Mouse (Mus musculus) cerebellum, adult 2 months (tissue): Measurements from ENCODE around the gene Dock1. TPM values are rescaled to one million over a fixed set of nuclear protein-coding genes. Genes with fewer than 3 reads are reported as not detected.

ENCODE experiments used
- DNase-seq, 2 experiments: peaks; one replicate each; pipeline ENCODE4 v3.0.0; 2021
- H3K27ac ChIP-seq: fragments of 200-500 bp; 2 replicates; pipeline ENCODE4 v1.5.1; 2012; ENCODE audit warnings: low read length, control low read depth, inconsistent platforms; ENCODE audit not compliant: insufficient read depth
- H3K27me3 ChIP-seq: fragments of 200-500 bp; 2 replicates; pipeline ENCODE4 v1.6.1; 2012; ENCODE audit warnings: inconsistent platforms, mild to moderate bottlenecking, low read length, moderate library complexity; ENCODE audit not compliant: control insufficient read depth, insufficient read depth
- H3K4me1 ChIP-seq: fragments of 200-500 bp; 2 replicates; pipeline ENCODE4 v1.6.1; 2011; ENCODE audit warnings: low read length; ENCODE audit not compliant: control insufficient read depth, insufficient read depth
- H3K4me3 ChIP-seq: fragments of 200-500 bp; replicated peaks from 2 replicates; pipeline ENCODE3; 2011; ENCODE audit warnings: mild to moderate bottlenecking, low read depth, low read length, control low read depth; ENCODE audit not compliant: insufficient read depth
- CTCF ChIP-seq: fragments of 200-500 bp; IDR thresholded peaks from 2 replicates; pipeline ENCODE4 v1.5.1; 2011; ENCODE audit warnings: low read depth, mild to moderate bottlenecking, control low read depth, low read length, moderate library complexity, borderline replicate concordance; ENCODE audit not compliant: insufficient read depth
- POLR2A ChIP-seq: fragments of 200-500 bp; IDR thresholded peaks from 2 replicates; pipeline ENCODE4 v1.6.1; 2011; ENCODE audit warnings: low read length, control low read depth, borderline replicate concordance; ENCODE audit not compliant: insufficient read depth
- WGBS: fragments of 180-500 bp; shearing (Covaris S2); methylation state at CpG from one replicate; pipeline ENCODE4 v1.1.7; 2018; 5-methylcytosine and 5-hydroxymethylcytosine counted together
- polyA plus RNA-seq: library from polyadenylated mRNA; depleted of rRNA; stranded (reverse); fragments of >200 nt; gene quantifications from 2 replicates; pipeline ENCODE4 v1.2.3, GENCODE M21; 2012

Dock1 gene
- polyA plus RNA-seq, 1 experiment: 16.9 TPM

GRCm38 (mm10) chr7:134994983-134995382, 324.5 kb downstream of the Dock1 start:
- H3K27me3 ChIP-seq: no peaks in the 10 kb centered on the region
- 75% methylated on average over 5 of the region's 5 CpGs for WGBS
- no peaks in the 10 kb centered on the region for H3K4me1 ChIP-seq
- TF ChIP-seq POLR2A (no peak), CTCF (no peak)
- no peak for DNase-seq
- no peak overlapping the region for H3K27ac ChIP-seq
- H3K4me3 ChIP-seq: no peak overlapping the region

GRCm38 (mm10) chr7:135002216-135002615, 331.8 kb downstream of the Dock1 start:
- no peak overlapping the region for H3K4me3 ChIP-seq
- TF ChIP-seq POLR2A: no peak
- TF ChIP-seq CTCF: no peak
- H3K27me3 ChIP-seq: no peaks in the 10 kb centered on the region
- WGBS: 80% methylated on average over 1 of the region's 1 CpGs
- DNase-seq: no peak
- H3K27ac ChIP-seq: no peak overlapping the region
- H3K4me1 ChIP-seq: no peaks in the 10 kb centered on the region

GRCm38 (mm10) chr7:135002891-135003290, 332.4 kb downstream of the Dock1 start:
- WGBS: 81% methylated on average over 9 of the region's 9 CpGs
- Histone ChIP-seq H3K27ac (no peak overlapping the region), H3K4me3 (no peak overlapping the region), H3K4me1 (no peaks in the 10 kb centered on the region), H3K27me3 (no peaks in the 10 kb centered on the region)
- no peak for DNase-seq
- TF ChIP-seq CTCF (no peak), POLR2A (no peak)

- TF ChIP-seq CTCF (no peak), POLR2A (no peak)
Observed at GRCm38 (mm10) chr7:135005964-135006560, 335.6 kb downstream of the Dock1 start.

GRCm38 (mm10) chr7:135008021-135008420, 337.6 kb downstream of the Dock1 start:
- no peaks in the 10 kb centered on the region for H3K4me1 ChIP-seq
- no peaks in the 10 kb centered on the region for H3K27me3 ChIP-seq
- no peak for DNase-seq
- H3K27ac ChIP-seq: no peak overlapping the region
- WGBS: 86% methylated on average over 2 of the region's 2 CpGs
- TF ChIP-seq POLR2A (no peak), CTCF (no peak)
- H3K4me3 ChIP-seq: no peak overlapping the region

More at GRCm38 (mm10) chr7:135005964-135006560, 335.6 kb downstream of the Dock1 start:
- DNase-seq: no peak
- 70% methylated on average over 7 of the region's 7 CpGs for WGBS
- Histone ChIP-seq H3K27me3 (no peaks in the 10 kb centered on the region), H3K4me1 (no peaks in the 10 kb centered on the region), H3K27ac (no peak overlapping the region), H3K4me3 (no peak overlapping the region)

- Histone ChIP-seq H3K27me3 (no peaks in the 10 kb centered on the region), H3K4me3 (no peak overlapping the region), H3K4me1 (no peaks in the 10 kb centered on the region), H3K27ac (no peak overlapping the region)
- 94% methylated on average over 2 of the region's 2 CpGs for WGBS
- no peak for DNase-seq
- TF ChIP-seq CTCF (no peak), POLR2A (no peak)
Observed at GRCm38 (mm10) chr7:135010997-135011396, 340.5 kb downstream of the Dock1 start.

- no peak overlapping the region for H3K4me3 ChIP-seq
- no peak for TF ChIP-seq POLR2A
- TF ChIP-seq CTCF: no peak
- no peak for DNase-seq
- 81% methylated on average over 1 of the region's 1 CpGs for WGBS
- no peak overlapping the region for H3K27ac ChIP-seq
- no peaks in the 10 kb centered on the region for H3K4me1 ChIP-seq
- H3K27me3 ChIP-seq: no peaks in the 10 kb centered on the region
Observed at GRCm38 (mm10) chr7:135017531-135017930, 347.1 kb downstream of the Dock1 start.

- H3K4me1 ChIP-seq: no peaks in the 10 kb centered on the region
- no peak overlapping the region for H3K27ac ChIP-seq
- WGBS: 75% methylated on average over 7 of the region's 7 CpGs
- H3K27me3 ChIP-seq: no peaks in the 10 kb centered on the region
- DNase-seq: no peak
- no peak overlapping the region for H3K4me3 ChIP-seq
- no peak for TF ChIP-seq CTCF
- TF ChIP-seq POLR2A: no peak
Observed at GRCm38 (mm10) chr7:135020762-135021161, 350.3 kb downstream of the Dock1 start.
